Mouse (Mus musculus) cerebellum, adult 2 months (tissue): Measurements from ENCODE around the gene Prl8a6. TPM values are rescaled to one million over a fixed set of nuclear protein-coding genes. Genes with fewer than 3 reads are reported as not detected.

Experiments
- DNase-seq, 2 experiments: peaks; one replicate each; pipeline ENCODE4 v3.0.0; 2021
- H3K27ac ChIP-seq: fragments of 200-500 bp; 2 replicates; pipeline ENCODE4 v1.5.1; 2012; ENCODE audit warnings: low read length, control low read depth, inconsistent platforms; ENCODE audit not compliant: insufficient read depth
- H3K27me3 ChIP-seq: fragments of 200-500 bp; 2 replicates; pipeline ENCODE4 v1.6.1; 2012; ENCODE audit warnings: inconsistent platforms, mild to moderate bottlenecking, low read length, moderate library complexity; ENCODE audit not compliant: control insufficient read depth, insufficient read depth
- H3K4me1 ChIP-seq: fragments of 200-500 bp; 2 replicates; pipeline ENCODE4 v1.6.1; 2011; ENCODE audit warnings: low read length; ENCODE audit not compliant: control insufficient read depth, insufficient read depth
- H3K4me3 ChIP-seq: fragments of 200-500 bp; replicated peaks from 2 replicates; pipeline ENCODE3; 2011; ENCODE audit warnings: mild to moderate bottlenecking, low read depth, low read length, control low read depth; ENCODE audit not compliant: insufficient read depth
- CTCF ChIP-seq: fragments of 200-500 bp; IDR thresholded peaks from 2 replicates; pipeline ENCODE4 v1.5.1; 2011; ENCODE audit warnings: low read depth, mild to moderate bottlenecking, control low read depth, low read length, moderate library complexity, borderline replicate concordance; ENCODE audit not compliant: insufficient read depth
- POLR2A ChIP-seq: fragments of 200-500 bp; IDR thresholded peaks from 2 replicates; pipeline ENCODE4 v1.6.1; 2011; ENCODE audit warnings: low read length, control low read depth, borderline replicate concordance; ENCODE audit not compliant: insufficient read depth
- WGBS: fragments of 180-500 bp; shearing (Covaris S2); methylation state at CpG from one replicate; pipeline ENCODE4 v1.1.7; 2018; 5-methylcytosine and 5-hydroxymethylcytosine counted together
- polyA plus RNA-seq: library from polyadenylated mRNA; depleted of rRNA; stranded (reverse); fragments of >200 nt; gene quantifications from 2 replicates; pipeline ENCODE4 v1.2.3, GENCODE M21; 2012; rRNA removed

Prl8a6 gene
- not detected in 2 replicates for polyA plus RNA-seq

DNA sequence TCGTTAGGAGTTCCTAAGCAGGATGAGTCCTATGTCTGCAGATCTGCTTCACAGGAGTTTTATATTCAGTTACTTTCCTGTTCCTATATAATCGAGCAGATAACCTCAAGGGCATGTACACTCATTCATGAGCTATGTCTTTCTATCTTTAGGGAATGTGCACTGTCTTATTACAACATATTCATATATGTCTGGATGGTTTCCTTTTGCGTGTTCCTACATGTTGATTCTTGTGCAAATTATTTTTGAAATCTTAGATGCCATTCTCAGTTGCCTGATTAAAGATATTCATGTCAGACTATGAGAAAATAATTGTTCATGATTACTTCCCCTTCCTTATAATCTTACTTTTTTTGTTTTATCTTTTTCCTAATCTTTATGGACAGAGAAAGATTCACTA lies at the start of gene Prl8a6:
TSS of gene Prl8a6 (minus strand) at position 101 of the 400 bp plus-strand sequence.
- 83% methylated on average over 3 of the region's 3 CpGs for WGBS
- Histone ChIP-seq H3K27ac (no peak within 1 kb of the TSS), H3K4me3 (no peak within 1 kb of the TSS), H3K4me1 (no peaks in the 10 kb centered on the region), H3K27me3 (no peaks in the 10 kb centered on the region)
- TF ChIP-seq CTCF (no peak), POLR2A (no peak)
- no peak for DNase-seq

GRCm38 (mm10) chr13:27433159-27433558 lies 5.3 kb downstream of the Prl8a6 start:
- Histone ChIP-seq H3K27ac (no peak overlapping the region), H3K27me3 (no peaks in the 10 kb centered on the region), H3K4me1 (no peaks in the 10 kb centered on the region), H3K4me3 (no peak overlapping the region)
- no peak for TF ChIP-seq POLR2A
- TF ChIP-seq CTCF, result no peak
- 80% methylated on average over 1 of the region's 1 CpGs for WGBS
- no peak for DNase-seq

- H3K4me3 ChIP-seq, result no peak overlapping the region
- H3K27me3 ChIP-seq, result no peaks in the 10 kb centered on the region
- H3K4me1 ChIP-seq, result no peaks in the 10 kb centered on the region
- DNase-seq, result no peak
- no peak for TF ChIP-seq POLR2A
- no peak for TF ChIP-seq CTCF
- no peak overlapping the region for H3K27ac ChIP-seq
Observed at GRCm38 (mm10) chr13:27413640-27414039, 24.8 kb downstream of the Prl8a6 start.

GRCm38 (mm10) chr13:27399061-27399724 lies 39.3 kb downstream of the Prl8a6 start:
- Histone ChIP-seq H3K27ac (no peak overlapping the region), H3K4me3 (no peak overlapping the region), H3K4me1 (no peaks in the 10 kb centered on the region), H3K27me3 (no peaks in the 10 kb centered on the region)
- TF ChIP-seq CTCF (no peak), POLR2A (no peak)
- peak; percentile 51 to 80 for DNase-seq
- WGBS, result 60% methylated on average over 7 of the region's 7 CpGs

DNA sequence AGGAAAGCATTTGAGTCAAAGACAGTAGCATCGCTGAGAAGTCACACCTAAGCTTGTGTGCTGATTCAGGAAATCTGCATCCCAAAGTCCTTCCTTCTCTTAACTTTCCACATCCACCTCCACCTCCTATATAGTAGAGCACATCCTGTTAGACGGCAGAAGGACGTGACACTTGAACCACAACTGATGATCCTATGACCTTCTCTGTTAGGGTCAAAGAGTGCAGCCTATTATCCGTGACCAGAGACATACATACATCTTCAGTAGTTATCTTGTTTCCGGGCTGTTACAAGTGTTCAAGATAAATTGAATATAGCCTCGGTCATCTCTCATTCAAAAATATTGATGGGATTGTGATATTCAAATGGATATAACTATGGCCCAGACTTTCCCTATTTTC lies 47.7 kb downstream of the Prl8a6 start, which contains the start of gene Prl2b1:
TSS of gene Prl2b1 (minus strand) at position 101 of the 400 bp plus-strand sequence.
- Histone ChIP-seq H3K27ac (no peak within 1 kb of the TSS), H3K27me3 (no peaks in the 10 kb centered on the region), H3K4me1 (no peaks in the 10 kb centered on the region), H3K4me3 (no peak within 1 kb of the TSS)
- no peak for TF ChIP-seq POLR2A
- no peak for TF ChIP-seq CTCF
- DNase-seq, result no peak
- 88% methylated on average over 6 of the region's 6 CpGs for WGBS

Other genes with a start within 250 kb of the Prl8a6 start
- gene Prl3c1, start 242.0 kb downstream of the Prl8a6 start, polyA plus RNA-seq, result not detected in 2 replicates
- gene Prl3b1, start 196.8 kb downstream of the Prl8a6 start, polyA plus RNA-seq, result 0.54 and 1.3 TPM in 2 replicates
- gene Prl3a1, start 179.3 kb downstream of the Prl8a6 start, polyA plus RNA-seq, result not detected in 2 replicates
- not detected in 2 replicates for gene Prl6a1, start 126.1 kb downstream of the Prl8a6 start, polyA plus RNA-seq
- gene Prl8a2, start 93.0 kb downstream of the Prl8a6 start, polyA plus RNA-seq, result not detected in 2 replicates
- 0.21 TPM in 1 of 2 replicates, not detected in the other for gene Prl2b1, start 47.8 kb downstream of the Prl8a6 start, polyA plus RNA-seq
- gene Prl8a8, start 74.5 kb upstream of the Prl8a6 start, polyA plus RNA-seq, result not detected in 2 replicates
- 0.20 TPM in 1 of 2 replicates, not detected in the other for gene Prl8a9, start 125.9 kb upstream of the Prl8a6 start, polyA plus RNA-seq
- not detected in 2 replicates for gene Prl8a1, start 143.5 kb upstream of the Prl8a6 start, polyA plus RNA-seq
- gene Prl7b1, start 171.9 kb upstream of the Prl8a6 start, polyA plus RNA-seq, result not detected in 2 replicates
- not detected in 2 replicates for gene Prl7a1, start 203.8 kb upstream of the Prl8a6 start, polyA plus RNA-seq
- 0.08 TPM in 1 of 2 replicates, not detected in the other for gene Prl7a2, start 229.3 kb upstream of the Prl8a6 start, polyA plus RNA-seq